Mouse (Mus musculus): ENCODE results near the gene Fbxw11. TPM values are rescaled to one million over a fixed set of nuclear protein-coding genes. Genes with fewer than 3 reads are reported as not detected.

The Fbxw11 gene
- polyA plus RNA-seq, 1 experiment from 2014 or later, result 65.1 TPM

DNA sequence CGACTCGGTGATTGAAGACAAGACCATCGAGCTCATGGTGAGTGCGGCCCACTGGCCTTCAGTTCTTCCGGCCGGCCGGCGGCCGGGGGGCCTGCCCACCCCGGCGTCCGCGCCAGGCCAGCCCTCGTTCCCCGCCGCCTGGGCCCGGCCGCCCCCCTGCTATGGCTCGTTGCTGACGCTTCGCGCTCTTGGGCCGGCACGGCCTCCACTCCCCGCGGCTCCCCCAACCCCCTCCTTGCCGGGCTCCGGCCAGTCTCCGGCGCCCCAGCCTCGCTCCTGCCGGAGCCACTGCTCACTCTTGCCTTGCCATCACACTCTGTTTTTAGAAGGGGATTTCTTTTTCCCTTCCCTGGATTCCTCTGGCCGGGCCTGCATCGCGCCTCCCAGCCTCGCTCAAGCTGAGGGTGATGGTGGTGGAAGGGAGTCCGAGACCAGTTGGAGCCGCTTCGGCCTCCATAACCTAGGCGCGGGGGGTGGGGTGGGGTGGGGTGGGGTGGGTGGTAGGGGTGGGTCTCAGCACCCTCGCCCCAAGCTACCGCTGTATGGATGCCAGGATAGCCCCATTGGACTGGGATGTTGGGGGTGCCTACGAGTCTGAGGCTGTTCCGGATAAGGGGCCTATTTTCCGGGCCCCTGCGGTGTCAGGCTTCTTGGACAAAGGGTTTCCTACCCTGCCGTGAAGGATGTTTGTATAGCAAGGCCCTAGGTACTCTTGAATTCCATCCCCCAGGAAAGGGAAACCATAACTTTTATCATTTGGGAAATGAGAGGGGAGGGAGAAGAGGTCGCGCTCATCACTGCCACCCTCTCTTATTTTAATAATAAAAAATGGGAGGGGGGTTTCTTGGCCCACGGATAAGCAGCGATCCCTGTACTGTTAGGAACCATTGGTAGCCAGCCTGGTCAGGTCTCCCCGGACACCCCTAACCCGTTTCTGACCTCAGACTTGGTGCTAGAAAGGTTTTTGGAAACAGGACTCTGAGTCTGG, 669 bp downstream of the Fbxw11 start:
- ATAC-seq (ENCODE audit: insufficient number of reproducible peaks, low FRiP score, low TSS enrichment, low read depth), result peak; percentile 76
- peak overlapping the region; percentile 75 for H3K4me2 ChIP-seq (replicated peaks)
- peaks cover 31% of the 10 kb centered on the region for H3K4me1 ChIP-seq
- peak overlapping the region; percentile 96 for H3K4me3 ChIP-seq (replicated peaks)
- no peaks in the 10 kb centered on the region for H3K27me3 ChIP-seq
- H3K27ac ChIP-seq (replicated peaks), result peak overlapping the region; percentile 99
- under 1% methylated on average over 36 of the region's 54 CpGs for WGBS
- H3K9me3 ChIP-seq (replicated peaks), result no peaks in the 10 kb centered on the region
- no peaks in the 10 kb centered on the region for H3K36me3 ChIP-seq
- H3K9ac ChIP-seq, result peak overlapping the region; percentile 98

DNA sequence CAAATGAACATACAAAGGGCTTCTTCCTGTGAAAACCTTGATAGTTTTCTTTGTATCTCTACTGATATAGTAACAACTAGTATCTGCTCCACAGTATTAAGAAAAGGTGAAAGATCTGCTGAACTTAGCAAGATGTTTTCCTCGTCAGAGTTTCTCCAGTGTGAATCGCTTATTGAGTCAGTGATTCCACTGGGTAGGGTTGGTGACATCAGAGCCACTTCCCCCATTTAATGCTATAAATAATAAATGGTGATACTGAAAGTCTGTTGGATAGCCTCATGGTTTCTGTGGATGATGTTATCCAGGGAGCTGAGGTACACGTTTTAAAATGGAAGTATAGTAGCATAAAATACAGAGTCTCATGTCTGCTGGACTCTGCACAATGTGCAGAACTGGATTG, 1.5 kb downstream of the Fbxw11 start:
- no peaks in the 10 kb centered on the region for H3K9me3 ChIP-seq (replicated peaks)
- ATAC-seq (ENCODE audit: insufficient number of reproducible peaks, low FRiP score, low TSS enrichment, low read depth), result no peak

DNA sequence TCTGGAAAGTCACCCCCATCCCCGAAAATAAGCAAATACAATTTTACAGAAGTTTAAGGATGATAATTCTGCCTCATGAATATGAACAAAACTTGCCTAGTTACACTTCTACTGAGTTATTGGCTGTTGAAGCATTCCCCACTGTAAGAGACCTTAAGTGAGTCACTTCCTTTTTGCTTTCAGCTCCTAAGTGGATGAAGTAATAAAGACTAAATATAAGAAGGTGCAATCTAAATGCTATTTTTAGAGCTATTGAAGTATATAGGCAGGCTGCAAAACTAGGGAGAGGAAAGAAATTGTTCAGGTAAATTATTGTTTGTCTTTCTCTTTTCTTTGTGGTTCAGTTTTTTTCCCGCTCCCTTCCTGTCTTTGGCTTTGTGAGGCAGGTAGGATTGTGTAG, 4.7 kb downstream of the Fbxw11 start:
- no peaks in the 10 kb centered on the region for H3K9me3 ChIP-seq (replicated peaks)
- no peak overlapping the region for H3K27ac ChIP-seq (replicated peaks)
- 89% methylated on average over 2 of the region's 2 CpGs for WGBS
- peaks cover 17% of the 10 kb centered on the region for H3K4me1 ChIP-seq
- H3K4me2 ChIP-seq (replicated peaks), result no peak overlapping the region
- no peak for ATAC-seq (ENCODE audit: insufficient number of reproducible peaks, low FRiP score, low TSS enrichment, low read depth)
- H3K36me3 ChIP-seq, result no peaks in the 10 kb centered on the region
- no peak overlapping the region for H3K9ac ChIP-seq
- no peak overlapping the region for H3K4me3 ChIP-seq (replicated peaks)
- H3K27me3 ChIP-seq, result no peaks in the 10 kb centered on the region

More for the DNA sequence above, 1.5 kb downstream of the Fbxw11 start:
- Histone ChIP-seq H3K27ac (replicated peaks) (no peak overlapping the region), H3K36me3 (no peaks in the 10 kb centered on the region), H3K9ac (peak overlapping the region; percentile 98), H3K27me3 (no peaks in the 10 kb centered on the region), H3K4me2 (replicated peaks) (peak overlapping the region; percentile 75), H3K4me3 (replicated peaks) (peak overlapping the region; percentile 96), H3K4me1 (peaks cover 25% of the 10 kb centered on the region)
- WGBS, result 31% methylated on average over 3 of the region's 3 CpGs

DNA sequence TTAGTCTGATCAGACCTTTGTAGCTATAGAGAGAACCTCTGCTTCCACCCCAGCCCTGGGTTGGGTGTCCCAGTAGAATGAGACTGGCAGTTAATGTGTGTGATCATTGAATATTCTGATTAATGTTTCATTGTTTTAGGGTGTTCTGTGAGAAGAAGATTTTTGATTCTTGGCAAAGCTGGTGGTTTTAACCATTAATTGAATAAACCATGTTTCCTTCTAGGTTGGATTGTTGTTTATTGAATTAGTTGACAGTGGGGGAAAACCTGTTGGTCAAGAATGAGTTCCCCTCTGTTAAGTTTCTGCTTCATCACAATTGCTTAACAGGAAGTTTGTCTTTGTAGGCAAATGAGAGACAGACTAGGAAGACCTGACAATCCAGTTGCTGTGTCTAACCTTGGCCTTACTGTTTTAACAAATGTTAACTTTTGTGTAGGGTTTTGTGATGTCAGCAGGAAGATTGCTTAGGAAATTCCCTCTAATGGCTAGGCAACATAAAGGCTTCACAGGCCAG, 7.8 kb downstream of the Fbxw11 start:
- Histone ChIP-seq H3K4me2 (replicated peaks) (no peak overlapping the region), H3K27ac (replicated peaks) (0 out of 2 replicates have a peak overlapping the region, but pooled peaks have one; percentile 4), H3K27me3 (no peaks in the 10 kb centered on the region), H3K4me3 (replicated peaks) (no peak overlapping the region), H3K4me1 (peaks cover 9% of the 10 kb centered on the region; the same call in 1 of the 2 replicates), H3K36me3 (no peaks in the 10 kb centered on the region), H3K9ac (no peak overlapping the region), H3K9me3 (replicated peaks) (no peaks in the 10 kb centered on the region)
- no peak for ATAC-seq (ENCODE audit: insufficient number of reproducible peaks, low FRiP score, low TSS enrichment, low read depth)

DNA sequence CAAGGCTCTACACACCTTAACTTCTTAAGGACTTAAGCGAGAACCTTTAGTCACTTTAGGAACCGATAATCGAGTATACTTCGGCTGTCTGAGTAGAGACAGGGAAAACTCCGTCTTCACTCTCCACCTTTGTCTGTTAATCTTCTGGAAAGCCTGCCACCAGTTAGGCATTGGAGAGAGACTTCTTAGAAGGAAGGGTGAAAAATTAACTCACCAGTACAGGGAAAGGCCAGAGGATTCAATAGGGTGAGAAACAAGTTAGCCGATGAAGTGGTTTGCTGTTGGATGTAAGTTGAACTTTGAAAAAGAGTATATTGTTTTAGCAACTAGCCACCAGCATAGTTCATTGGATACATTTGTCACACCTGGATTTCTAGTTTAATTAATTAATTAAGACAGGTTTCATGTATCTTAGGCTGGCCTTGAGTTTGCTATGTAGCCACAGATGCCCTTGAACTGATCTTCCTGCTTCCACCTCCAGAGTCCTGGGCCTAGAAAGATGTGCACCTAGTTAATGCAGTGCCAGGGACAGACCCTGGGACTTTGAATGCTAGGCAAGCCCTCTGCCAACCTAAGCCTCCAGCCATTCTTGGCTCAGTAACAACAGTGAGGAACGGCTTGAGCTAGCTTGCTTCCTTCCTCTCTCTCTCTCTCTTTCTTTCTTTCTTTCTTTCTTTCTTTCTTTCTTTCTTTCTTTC, 8.5 kb downstream of the Fbxw11 start:
- no peak overlapping the region for H3K4me2 ChIP-seq (replicated peaks)
- no peak overlapping the region for H3K4me3 ChIP-seq (replicated peaks)
- no peak overlapping the region for H3K9ac ChIP-seq
- no peaks in the 10 kb centered on the region for H3K36me3 ChIP-seq
- peaks cover 9% of the 10 kb centered on the region; the same call in 1 of the 2 replicates for H3K4me1 ChIP-seq
- 0 out of 2 replicates have a peak overlapping the region, but pooled peaks have one; percentile 4 for H3K27ac ChIP-seq (replicated peaks)
- no peaks in the 10 kb centered on the region for H3K27me3 ChIP-seq
- no peaks in the 10 kb centered on the region for H3K9me3 ChIP-seq (replicated peaks)
- 83% methylated on average over 7 of the region's 7 CpGs for WGBS
- no peak for ATAC-seq (ENCODE audit: insufficient number of reproducible peaks, low FRiP score, low TSS enrichment, low read depth)

- Histone ChIP-seq H3K9me3 (replicated peaks) (no peaks in the 10 kb centered on the region), H3K36me3 (no peaks in the 10 kb centered on the region), H3K27ac (replicated peaks) (no peak overlapping the region), H3K4me2 (replicated peaks) (no peak overlapping the region), H3K4me1 (peaks cover 9% of the 10 kb centered on the region; the same call in 1 of the 2 replicates), H3K9ac (no peak overlapping the region), H3K4me3 (replicated peaks) (no peak overlapping the region), H3K27me3 (no peaks in the 10 kb centered on the region)
- WGBS, result 86% methylated on average over 1 of the region's 1 CpGs
- ATAC-seq (ENCODE audit: insufficient number of reproducible peaks, low FRiP score, low TSS enrichment, low read depth), result no peak
Observed at GRCm38 (mm10) chr11:32651723-32652122, 9.2 kb downstream of the Fbxw11 start.

DNA sequence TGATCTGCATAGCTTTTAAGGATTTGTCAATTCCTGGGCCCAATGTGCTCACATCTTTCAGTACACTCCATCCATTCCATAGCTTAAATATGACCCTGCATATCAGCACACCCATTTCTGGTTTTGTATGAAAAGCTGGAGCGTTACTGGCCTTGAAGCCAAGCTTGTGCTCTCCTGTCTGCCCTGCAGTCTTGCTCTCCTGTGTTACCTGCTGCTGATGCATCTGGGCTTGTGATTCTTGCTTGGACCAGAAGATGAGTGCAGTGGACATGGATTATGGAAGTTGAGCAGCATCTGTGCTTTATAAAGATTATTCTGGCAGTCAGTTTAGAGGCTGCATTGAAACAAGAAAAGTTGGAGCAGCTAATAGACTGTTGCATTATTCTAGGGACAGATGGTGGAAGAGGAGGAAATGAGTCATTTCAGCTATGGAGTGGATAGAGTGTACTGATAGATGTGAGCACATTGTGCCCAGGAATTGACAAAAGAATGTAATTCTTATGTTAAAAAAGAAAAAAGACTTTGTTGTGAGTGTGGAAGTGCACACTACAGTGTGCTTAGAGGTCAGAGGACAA, 19.6 kb downstream of the Fbxw11 start:
- H3K27me3 ChIP-seq, result no peaks in the 10 kb centered on the region
- H3K4me3 ChIP-seq (replicated peaks), result no peak overlapping the region
- no peak overlapping the region for H3K9ac ChIP-seq
- no peak for ATAC-seq (ENCODE audit: insufficient number of reproducible peaks, low FRiP score, low TSS enrichment, low read depth)
- H3K4me2 ChIP-seq (replicated peaks), result no peak overlapping the region
- H3K27ac ChIP-seq (replicated peaks), result no peak overlapping the region
- H3K36me3 ChIP-seq, result no peaks in the 10 kb centered on the region
- no peaks in the 10 kb centered on the region for H3K9me3 ChIP-seq (replicated peaks)
- H3K4me1 ChIP-seq, result peaks cover 13% of the 10 kb centered on the region
- 98% methylated on average over 1 of the region's 1 CpGs for WGBS

DNA sequence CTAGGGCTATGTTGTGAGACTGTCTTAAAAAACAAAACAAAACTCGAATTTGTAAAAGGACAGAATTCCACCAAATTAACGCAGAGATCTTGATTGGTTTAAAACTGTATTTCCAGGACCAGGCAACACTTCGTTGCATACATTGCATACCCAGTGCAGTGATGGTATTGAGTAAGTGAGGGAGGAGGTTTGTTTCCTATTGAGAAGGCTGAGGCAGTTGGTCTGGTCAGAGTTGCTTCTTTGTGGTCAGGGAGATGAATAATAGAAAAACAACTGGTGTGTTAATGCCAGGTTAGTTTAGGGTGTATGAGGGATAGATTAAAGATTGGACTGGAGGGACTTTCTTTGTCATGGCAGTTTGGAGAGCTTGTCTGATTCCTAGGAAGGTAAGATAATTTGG, 23.1 kb downstream of the Fbxw11 start:
- ATAC-seq (ENCODE audit: insufficient number of reproducible peaks, low FRiP score, low TSS enrichment, low read depth), result no peak
- Histone ChIP-seq H3K4me1 (peaks cover 23% of the 10 kb centered on the region), H3K9ac (no peak overlapping the region), H3K4me2 (replicated peaks) (no peak overlapping the region), H3K36me3 (no peaks in the 10 kb centered on the region), H3K27me3 (no peaks in the 10 kb centered on the region), H3K4me3 (replicated peaks) (no peak overlapping the region), H3K27ac (replicated peaks) (no peak overlapping the region), H3K9me3 (replicated peaks) (no peaks in the 10 kb centered on the region)
- 76% methylated on average over 3 of the region's 3 CpGs for WGBS

- Histone ChIP-seq H3K36me3 (no peaks in the 10 kb centered on the region), H3K4me2 (replicated peaks) (no peak overlapping the region), H3K4me3 (replicated peaks) (no peak overlapping the region), H3K27ac (replicated peaks) (no peak overlapping the region), H3K27me3 (no peaks in the 10 kb centered on the region), H3K4me1 (peaks cover 22% of the 10 kb centered on the region), H3K9ac (no peak overlapping the region), H3K9me3 (replicated peaks) (no peaks in the 10 kb centered on the region)
- ATAC-seq (ENCODE audit: insufficient number of reproducible peaks, low FRiP score, low TSS enrichment, low read depth), result no peak
Observed at GRCm38 (mm10) chr11:32666983-32667382, 24.5 kb downstream of the Fbxw11 start.

GRCm38 (mm10) chr11:32671480-32671879, 29.0 kb downstream of the Fbxw11 start:
- no peaks in the 10 kb centered on the region for H3K36me3 ChIP-seq
- no peaks in the 10 kb centered on the region for H3K9me3 ChIP-seq (replicated peaks)
- no peaks in the 10 kb centered on the region for H3K27me3 ChIP-seq
- H3K9ac ChIP-seq, result no peak overlapping the region
- no peak overlapping the region for H3K27ac ChIP-seq (replicated peaks)
- H3K4me3 ChIP-seq (replicated peaks), result no peak overlapping the region
- no peak overlapping the region for H3K4me2 ChIP-seq (replicated peaks)
- no peak for ATAC-seq (ENCODE audit: insufficient number of reproducible peaks, low FRiP score, low TSS enrichment, low read depth)
- peaks cover 12% of the 10 kb centered on the region for H3K4me1 ChIP-seq
- 91% methylated on average over 4 of the region's 4 CpGs for WGBS

DNA sequence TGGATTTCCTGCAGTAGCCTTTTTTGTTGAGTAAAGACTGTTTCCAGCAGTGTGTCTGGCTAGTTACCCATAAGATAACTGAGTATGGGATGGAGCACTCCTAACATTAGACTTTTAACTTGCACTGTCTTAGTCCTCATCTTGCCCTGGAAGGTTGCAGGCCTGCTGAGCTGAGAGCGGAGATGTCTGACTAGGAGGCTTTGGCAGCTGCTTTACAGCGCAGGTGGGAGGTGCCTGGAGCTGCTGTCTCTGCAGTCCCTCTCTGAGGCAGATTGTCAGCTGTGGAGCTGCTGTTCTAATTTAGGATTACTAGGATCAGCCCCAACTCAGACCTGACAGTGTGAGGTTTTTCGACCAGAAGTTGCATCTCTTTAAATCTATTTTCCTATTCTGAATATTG, 34.3 kb downstream of the Fbxw11 start:
- Histone ChIP-seq H3K27me3 (no peaks in the 10 kb centered on the region), H3K36me3 (no peaks in the 10 kb centered on the region), H3K9ac (no peak overlapping the region), H3K27ac (replicated peaks) (no peak overlapping the region; the same call in 1 of the 2 replicates), H3K4me1 (peaks cover 9% of the 10 kb centered on the region), H3K9me3 (replicated peaks) (no peaks in the 10 kb centered on the region), H3K4me3 (replicated peaks) (no peak overlapping the region), H3K4me2 (replicated peaks) (no peak overlapping the region)
- no peak for ATAC-seq (ENCODE audit: insufficient number of reproducible peaks, low FRiP score, low TSS enrichment, low read depth)
- WGBS, result 64% methylated on average over 3 of the region's 3 CpGs

All from embryonic facial prominence, embryonic 15.5 days (tissue).